Mouse (Mus musculus): ENCODE measurements around the gene Vopp1.

DNA sequence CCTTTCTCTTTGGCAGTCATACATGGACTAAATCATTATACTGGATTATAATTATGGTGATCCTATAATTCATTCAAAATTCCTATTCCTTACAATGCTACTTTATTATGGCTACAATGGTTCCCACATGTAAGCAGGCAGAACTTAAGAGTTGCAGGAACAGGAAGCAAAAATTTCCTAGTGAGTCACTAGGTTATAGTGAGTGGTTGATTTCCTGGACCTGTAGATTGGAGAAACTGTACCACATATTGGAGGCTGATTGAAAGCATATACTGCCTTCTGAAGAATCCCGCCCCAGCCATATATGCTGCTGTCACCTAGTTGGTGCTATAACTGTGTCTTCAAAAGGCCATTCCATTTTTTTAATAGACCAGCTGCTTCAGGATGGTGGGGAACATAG is 82.2 kb downstream of the Vopp1 start:
- TF ChIP-seq CTCF (IDR thresholded peaks at IDR 0.05) (no peak), EP300 (IDR thresholded peaks at IDR 0.05) (no peak)
